Mouse (Mus musculus) heart, postnatal 4 days (tissue): ENCODE measurements around the gene Frzb. TPM values are rescaled to one million over a fixed set of nuclear protein-coding genes. Genes with fewer than 3 reads are reported as not detected.

Experiments
- DNase-seq: peaks from one replicate; pipeline ENCODE4 v3.0.0; 2021
- total RNA-seq, 2 experiments: library from RNA; stranded (reverse); gene quantifications; 2 replicates each; pipeline ENCODE4 v1.2.3; 2021

Frzb gene
- total RNA-seq, 2 experiments from 2014 or later = 7.6 to 8.5 TPM

- DNase-seq = no peak
Measured at GRCm38 (mm10) chr2:80423116-80423515, 24.3 kb downstream of the Frzb start.

- DNase-seq = no peak
Measured at GRCm38 (mm10) chr2:80421990-80422389, 25.4 kb downstream of the Frzb start.

- DNase-seq = no peak
Measured at GRCm38 (mm10) chr2:80416286-80416685, 31.1 kb downstream of the Frzb start.

- peak; percentile 12 for DNase-seq
Measured at GRCm38 (mm10) chr2:80414387-80414786, 33.0 kb downstream of the Frzb start.

- DNase-seq = no peak
Measured at GRCm38 (mm10) chr2:80413124-80413523, 34.3 kb downstream of the Frzb start.

- no peak for DNase-seq
Measured at GRCm38 (mm10) chr2:80409893-80410574, 37.4 kb downstream of the Frzb start.

GRCm38 (mm10) chr2:80404770-80405169, 42.7 kb downstream of the Frzb start:
- DNase-seq = no peak

GRCm38 (mm10) chr2:80398595-80399099, 48.8 kb downstream of the Frzb start:
- DNase-seq = no peak

- DNase-seq = no peak
Measured at GRCm38 (mm10) chr2:80396864-80397263, 50.6 kb downstream of the Frzb start.

GRCm38 (mm10) chr2:80396057-80396456, 51.4 kb downstream of the Frzb start:
- no peak for DNase-seq

- no peak for DNase-seq
Measured at GRCm38 (mm10) chr2:80388341-80388740, 59.1 kb downstream of the Frzb start.

- peak; percentile 10 for DNase-seq
Measured at GRCm38 (mm10) chr2:80387668-80388067, 59.8 kb downstream of the Frzb start.

- no peak for DNase-seq
Measured at GRCm38 (mm10) chr2:80386255-80386654, 61.2 kb downstream of the Frzb start.

- DNase-seq = no peak
Measured at GRCm38 (mm10) chr2:80384447-80384846, 63.0 kb downstream of the Frzb start.

GRCm38 (mm10) chr2:80379848-80380247, 67.6 kb downstream of the Frzb start:
- DNase-seq = no peak

- no peak for DNase-seq
Measured at GRCm38 (mm10) chr2:80374892-80375291, 72.5 kb downstream of the Frzb start.

GRCm38 (mm10) chr2:80371458-80371857, 76.0 kb downstream of the Frzb start:
- DNase-seq = no peak

Other genes starting within 250 kb of the Frzb start
- not detected for gene Prdx6b, start 155.2 kb downstream of the Frzb start, total RNA-seq
- 10 to 100 TPM; 50.7 to 52.0 TPM for gene Dnajc10, start 132.2 kb downstream of the Frzb start, total RNA-seq
- 100 to 1,000 TPM in 1 of 2 experiments, 10 to 100 TPM in 1; 98.5 to 109 TPM for gene Nckap1, start 133.8 kb upstream of the Frzb start, total RNA-seq
- gene Dusp19, start 169.4 kb upstream of the Frzb start, total RNA-seq = 1 to 10 TPM; 5.0 to 6.6 TPM
- gene Nup35, start 169.6 kb upstream of the Frzb start, total RNA-seq = 10 to 100 TPM; 10.1 to 13.4 TPM